Comparison of ENCODE assay signal across 16 mouse cellular contexts in genomic region chr6:108685758-108686355, GRCm38 (mm10).
"Had no signal": no experiment of that assay in that cellular context is flagged by ENCODE, and none has a peak within 500 bp of the region (broad histone marks: within the 10 kb centered on the region; RNA-seq: fewer than 3 reads in every experiment).

No protein-coding gene starts in this region.

- H3K9me3 ChIP-seq: lung, embryonic 15.5 days; megakaryocyte, embryonic 14.5 days; midbrain, embryonic 13.5 days; midbrain, embryonic 15.5 days; neural tube, embryonic 12.5 days; stomach, embryonic 15.5 days had no signal

- H3K27ac ChIP-seq: lung, embryonic 15.5 days; macrophage; midbrain, embryonic 13.5 days; midbrain, embryonic 15.5 days; neural tube, embryonic 12.5 days; stomach, embryonic 15.5 days; stomach, postnatal 0 days had no signal

- H3K9ac ChIP-seq: lung, embryonic 15.5 days; midbrain, embryonic 13.5 days; midbrain, embryonic 15.5 days; neural tube, embryonic 12.5 days; stomach, embryonic 15.5 days had no signal

- ATAC-seq: lung, postnatal 0 days; midbrain, embryonic 13.5 days; midbrain, embryonic 15.5 days had no signal

- H3K4me1 ChIP-seq: lung, embryonic 15.5 days; midbrain, embryonic 13.5 days; midbrain, embryonic 15.5 days; neural tube, embryonic 12.5 days; stomach, embryonic 15.5 days had no signal

- DNase-seq: lung, adult 2 months; lung, postnatal 14 days; lung, postnatal 36 days; right cerebral cortex, postnatal 14 days; thymus, adult 2 months; thymus, postnatal 25 days; thymus, postnatal 4 days had no signal

- H3K36me3 ChIP-seq: lung, embryonic 15.5 days; midbrain, embryonic 13.5 days; midbrain, embryonic 15.5 days; neural tube, embryonic 12.5 days; stomach, embryonic 15.5 days had no signal

- H3K27me3 ChIP-seq: lung, embryonic 15.5 days; megakaryocyte, embryonic 14.5 days; midbrain, embryonic 13.5 days; midbrain, embryonic 15.5 days; neural tube, embryonic 12.5 days; stomach, embryonic 15.5 days had no signal

- H3K4me3 ChIP-seq: lung, embryonic 15.5 days; megakaryocyte, embryonic 14.5 days; midbrain, embryonic 13.5 days; midbrain, embryonic 15.5 days; neural tube, embryonic 12.5 days; stomach, embryonic 15.5 days had no signal
